Mouse (Mus musculus) bone marrow macrophage, adult 2 months (primary cell): Measurements from ENCODE around the gene Tbc1d17. TPM values are rescaled to one million over a fixed set of nuclear protein-coding genes. Genes with fewer than 3 reads are reported as not detected.

Experiments used
- H3K27ac ChIP-seq: 2 replicates; pipeline ENCODE4 v1.5.1; 2012; ENCODE audit warnings: low read depth, low read length; ENCODE audit not compliant: insufficient read depth
- H3K4me1 ChIP-seq: 2 replicates; pipeline ENCODE4 v1.6.1; 2012; ENCODE audit warnings: low read length; ENCODE audit not compliant: control insufficient read depth, insufficient read depth
- H3K4me3 ChIP-seq: 2 replicates; pipeline ENCODE4 v1.5.1; 2012; ENCODE audit warnings: mild to moderate bottlenecking, low read length, moderate library complexity; ENCODE audit not compliant: insufficient read depth
- CTCF ChIP-seq: IDR thresholded peaks from 2 replicates; pipeline ENCODE4 v1.5.1; 2012; ENCODE audit warnings: low read depth, mild to moderate bottlenecking, low read length, moderate library complexity
- POLR2A ChIP-seq: IDR thresholded peaks from 2 replicates; pipeline ENCODE4 v1.6.1; 2012; ENCODE audit warnings: mild to moderate bottlenecking, low read depth, low read length, borderline replicate concordance
- polyA plus RNA-seq: library from polyadenylated mRNA; stranded (reverse); fragments of >200 nt; gene quantifications from 2 replicates; pipeline ENCODE4 v1.2.4, GENCODE M21; 2012; ENCODE audit not compliant: missing spikeins, insufficient read depth, insufficient read length

Tbc1d17 gene
- polyA plus RNA-seq, 1 experiment = 76.1 TPM

GRCm38 (mm10) chr7:44862434-44862833 lies 13.6 kb upstream of the Tbc1d17 start:
- TF ChIP-seq POLR2A (no peak), CTCF (no peak)
- no peak overlapping the region for H3K27ac ChIP-seq
- peaks cover 31% of the 10 kb centered on the region for H3K4me1 ChIP-seq
- H3K4me3 ChIP-seq = no peak overlapping the region

DNA sequence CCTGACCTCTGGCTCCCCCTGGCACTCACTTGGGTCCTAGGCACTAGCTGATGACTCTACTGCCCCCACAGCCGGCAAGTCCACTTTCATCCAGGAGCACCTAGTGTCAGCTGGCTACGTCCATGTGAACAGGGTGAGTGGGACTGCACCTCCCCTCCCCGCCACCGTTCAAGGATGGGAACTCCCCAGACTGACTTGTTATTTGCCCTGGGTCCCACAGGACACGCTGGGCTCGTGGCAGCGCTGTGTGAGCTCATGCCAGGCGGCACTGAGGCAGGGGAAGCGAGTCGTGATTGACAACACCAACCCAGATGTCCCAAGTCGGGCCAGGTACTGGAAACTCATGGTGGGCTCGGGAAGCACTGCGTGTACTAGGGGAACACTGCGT lies 12.5 kb upstream of the Tbc1d17 start:
- H3K4me1 ChIP-seq = peaks cover 22% of the 10 kb centered on the region
- H3K4me3 ChIP-seq = no peak overlapping the region
- TF ChIP-seq POLR2A (no peak), CTCF (no peak)
- H3K27ac ChIP-seq = no peak overlapping the region

DNA sequence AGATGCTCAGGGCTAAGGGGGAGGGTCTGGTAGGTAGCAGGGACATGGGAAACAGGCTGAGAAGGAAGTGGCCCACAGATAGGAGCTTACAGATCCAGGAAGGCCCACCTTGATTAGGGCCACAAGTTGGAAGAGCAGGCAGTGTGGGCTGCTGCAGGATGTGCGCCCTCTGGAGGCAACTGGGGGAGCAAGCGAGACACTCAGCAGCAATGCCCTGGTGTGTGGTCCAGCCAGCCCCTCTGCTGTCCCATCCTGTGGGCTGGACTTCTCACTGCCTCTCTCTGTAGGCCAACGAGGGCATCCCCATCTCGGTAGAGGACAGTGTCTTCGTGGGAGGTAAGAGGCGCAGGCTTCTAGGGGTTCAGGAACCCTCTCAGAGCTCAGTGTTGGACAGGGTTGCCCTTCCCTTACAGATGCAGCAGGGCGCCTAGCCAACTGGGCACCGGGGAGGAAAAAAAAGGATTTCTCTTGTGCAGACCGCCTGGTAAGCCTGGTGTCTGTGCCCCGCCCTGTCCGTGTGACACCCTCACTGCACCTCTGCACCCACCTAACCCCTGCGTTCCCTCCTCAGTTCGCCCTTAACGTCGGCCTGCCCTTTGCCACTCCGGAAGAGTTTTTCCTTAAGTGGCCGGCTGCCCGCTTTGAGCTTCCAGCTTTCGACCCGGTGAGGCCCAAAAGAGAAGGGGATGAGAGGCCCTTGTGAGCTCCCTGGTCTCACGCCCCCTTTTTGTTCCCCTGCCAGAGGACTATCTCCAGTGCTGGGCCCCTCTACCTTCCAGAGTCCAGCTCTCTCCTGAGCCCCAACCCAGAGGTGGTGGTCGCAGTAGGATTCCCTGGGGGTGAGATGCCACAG lies 11.9 kb upstream of the Tbc1d17 start:
- TF ChIP-seq CTCF = peak; percentile 70
- no peak for TF ChIP-seq POLR2A
- Histone ChIP-seq H3K4me1 (peaks cover 19% of the 10 kb centered on the region), H3K4me3 (no peak overlapping the region), H3K27ac (no peak overlapping the region)

GRCm38 (mm10) chr7:44859896-44860295 lies 11.0 kb upstream of the Tbc1d17 start:
- no peak for TF ChIP-seq CTCF
- peaks cover 19% of the 10 kb centered on the region for H3K4me1 ChIP-seq
- H3K4me3 ChIP-seq = no peak overlapping the region
- H3K27ac ChIP-seq = no peak overlapping the region

- H3K4me1 ChIP-seq = peaks cover 29% of the 10 kb centered on the region
- peak overlapping the region; percentile 96 for H3K4me3 ChIP-seq
- H3K27ac ChIP-seq = no peak overlapping the region
- no peak for TF ChIP-seq POLR2A
- no peak for TF ChIP-seq CTCF
These were observed 9.0 kb upstream of the Tbc1d17 start for GRCm38 (mm10) chr7:44857905-44858304.

GRCm38 (mm10) chr7:44857042-44857552 lies 8.2 kb upstream of the Tbc1d17 start, which contains the start of gene Pnkp:
TSS of gene Pnkp (plus strand) at chr7:44857139.
- H3K4me1 ChIP-seq = peaks cover 29% of the 10 kb centered on the region
- peak within 1 kb of the TSS; percentile 96 for H3K4me3 ChIP-seq

DNA sequence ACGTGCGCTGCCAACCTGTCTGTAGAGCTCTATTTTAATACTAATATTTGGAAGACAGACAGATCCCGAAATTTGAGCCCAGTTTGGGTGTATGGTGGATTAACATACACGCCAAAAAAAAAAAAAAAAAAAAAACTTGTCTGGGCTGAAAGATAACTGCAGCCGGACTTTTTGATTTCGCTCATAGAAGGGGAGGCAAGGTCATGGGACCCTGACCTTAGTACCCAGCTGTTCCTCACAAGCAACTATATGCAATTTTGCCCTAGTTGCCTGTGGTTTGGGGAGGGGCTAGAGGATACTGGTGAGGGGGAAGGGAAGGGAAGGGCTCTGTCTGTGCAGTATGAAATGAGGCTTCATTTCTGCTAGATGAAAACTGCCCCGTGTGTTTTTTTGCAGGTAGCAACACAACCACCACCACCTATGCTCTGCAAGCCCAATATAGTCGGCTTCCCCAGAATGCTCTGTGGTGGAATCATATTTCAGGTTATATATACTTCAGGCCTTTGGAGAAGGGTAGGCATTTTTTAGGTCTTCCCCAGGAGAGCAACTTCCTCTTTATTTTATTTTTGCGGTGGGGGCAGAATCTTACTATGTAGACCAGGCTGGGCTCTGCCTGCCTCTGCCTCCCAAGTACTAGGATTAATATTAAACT lies 7.5 kb upstream of the Tbc1d17 start:
- H3K4me1 ChIP-seq = peaks cover 32% of the 10 kb centered on the region
- H3K27ac ChIP-seq = peak overlapping the region; percentile 92
- H3K4me3 ChIP-seq = peak overlapping the region; percentile 96
- TF ChIP-seq POLR2A (no peak), CTCF (no peak)

More at GRCm38 (mm10) chr7:44857042-44857552, 8.2 kb upstream of the Tbc1d17 start, which contains the start of gene Pnkp:
- TF ChIP-seq CTCF (no peak), POLR2A (no peak)
- peak within 1 kb of the TSS; percentile 92 for H3K27ac ChIP-seq

GRCm38 (mm10) chr7:44855036-44855435 lies 6.2 kb upstream of the Tbc1d17 start:
- peak overlapping the region; percentile 92 for H3K27ac ChIP-seq
- TF ChIP-seq CTCF (0 out of 2 replicates have a peak, but pooled peaks have one; percentile 17), POLR2A (no peak)
- peaks cover 35% of the 10 kb centered on the region for H3K4me1 ChIP-seq
- H3K4me3 ChIP-seq = peak overlapping the region; percentile 57

GRCm38 (mm10) chr7:44854356-44855031 lies 5.6 kb upstream of the Tbc1d17 start:
- TF ChIP-seq POLR2A = no peak
- no peak for TF ChIP-seq CTCF
- Histone ChIP-seq H3K4me3 (peak overlapping the region; percentile 57), H3K4me1 (peaks cover 35% of the 10 kb centered on the region), H3K27ac (peak overlapping the region; percentile 92)
